Mouse (Mus musculus) G1E (cell line): ENCODE measurements around the gene 3110021N24Rik.

Source experiments
- CTCF ChIP-seq: IDR thresholded peaks from 2 replicates; pipeline ENCODE4 v1.5.1; 2012; ENCODE audit warnings: low read depth, low read length, inconsistent platforms, mixed read lengths
- GATA1 ChIP-seq: IDR thresholded peaks from 2 replicates; pipeline ENCODE4 v1.6.1; 2012; ENCODE audit warnings: borderline replicate concordance, low read length, inconsistent platforms, mixed read lengths
- GATA2 ChIP-seq: IDR thresholded peaks from 2 replicates; pipeline ENCODE4 v1.6.1; 2012; ENCODE audit warnings: low read depth, low read length, inconsistent platforms, borderline replicate concordance
- TAL1 ChIP-seq: conservative IDR thresholded peaks from 2 replicates; pipeline ENCODE4 v1.6.1; 2012; ENCODE audit warnings: low read depth, low read length, inconsistent platforms, mixed read lengths

- no peak for TF ChIP-seq GATA1
- no peak for TF ChIP-seq CTCF
- TF ChIP-seq TAL1: no peak
- TF ChIP-seq GATA2: no peak
These were observed 106.2 kb downstream of the 3110021N24Rik start for GRCm38 (mm10) chr4:108825677-108826076.
